Mouse (Mus musculus) cerebellum, adult 2 months (tissue): ENCODE measurements around the gene Mgmt.

Source experiments
- CTCF ChIP-seq: fragments of 200-500 bp; IDR thresholded peaks from 2 replicates; pipeline ENCODE4 v1.5.1; 2011; ENCODE audit warnings: low read depth, mild to moderate bottlenecking, control low read depth, low read length, moderate library complexity, borderline replicate concordance; ENCODE audit not compliant: insufficient read depth
- POLR2A ChIP-seq: fragments of 200-500 bp; IDR thresholded peaks from 2 replicates; pipeline ENCODE4 v1.6.1; 2011; ENCODE audit warnings: low read length, control low read depth, borderline replicate concordance; ENCODE audit not compliant: insufficient read depth

DNA sequence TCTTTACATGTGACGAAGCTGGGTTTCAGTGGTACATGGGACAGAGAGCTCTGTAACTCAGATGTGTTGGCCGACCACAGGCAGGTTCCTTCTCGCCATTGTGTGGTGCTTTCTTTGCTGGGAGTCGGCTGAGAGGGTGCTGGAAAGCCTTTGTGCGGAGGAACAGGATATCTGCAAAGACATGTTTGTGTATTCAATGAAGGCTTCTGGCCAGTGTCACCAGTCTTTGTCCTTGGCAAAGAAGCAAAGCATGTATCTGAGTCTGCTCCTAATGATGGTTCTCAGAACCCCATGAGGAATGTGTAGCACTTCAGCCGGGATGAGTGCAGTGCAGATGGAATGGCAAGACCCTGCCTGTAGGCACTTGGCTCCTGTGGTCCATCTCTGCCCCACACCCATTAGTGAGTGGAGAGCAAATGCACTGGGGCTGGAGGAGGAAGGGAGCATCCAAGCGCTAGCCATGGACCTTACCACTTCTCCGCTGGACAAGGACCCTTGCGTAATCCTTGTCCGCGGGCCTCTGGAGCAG lies 14.3 kb downstream of the Mgmt start:
- TF ChIP-seq CTCF (no peak), POLR2A (no peak)
